Mouse (Mus musculus) urinary bladder, postnatal 0 days (tissue): ENCODE data around the gene Onecut1. TPM values are rescaled to one million over a fixed set of nuclear protein-coding genes. Genes with fewer than 3 reads are reported as not detected.

Experiments
- polyA plus RNA-seq: library from polyadenylated mRNA; unstranded; fragments of >200 nt; fragmentation: Nextera tagmentation; extraction: Ambion mirVana; gene quantifications from 2 replicates; pipeline ENCODE4 v1.2.1, GENCODE M21; 2015

Gene Onecut1
- polyA plus RNA-seq, result not detected in 2 replicates

DNA sequence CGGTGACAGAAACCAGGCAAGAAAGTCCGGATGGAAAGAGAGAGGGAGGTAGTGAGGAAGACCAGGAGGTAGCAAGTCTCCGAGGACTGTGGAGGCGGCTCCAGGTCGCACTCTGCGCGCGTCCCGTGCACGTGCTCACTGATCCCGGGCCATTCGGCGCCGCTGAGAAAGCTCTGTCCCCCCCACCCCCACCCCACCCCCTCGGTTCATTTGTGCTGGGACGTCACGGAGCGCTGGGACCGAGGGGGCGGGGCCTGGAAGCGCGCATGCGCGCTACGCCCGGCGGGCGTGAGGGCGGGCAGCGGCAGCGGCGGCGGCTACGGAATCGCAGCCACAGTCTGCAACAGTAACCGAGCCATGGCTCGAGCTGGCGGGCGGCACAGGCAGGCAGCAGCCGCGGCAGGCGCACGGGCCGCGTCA lies at the start of gene Onecut1:
Gene Onecut1, plus strand, starts transcription at position 361 of the 420 bp plus-strand sequence.

Other genes starting within 250 kb of the Onecut1 start
- gene Fam214a, start 91.0 kb downstream of the Onecut1 start, polyA plus RNA-seq, result 6.1 and 7.0 TPM in 2 replicates
- 222 and 243 TPM in 2 replicates for gene Arpp19, start 175.7 kb downstream of the Onecut1 start, polyA plus RNA-seq
- gene Myo5a, start 209.1 kb downstream of the Onecut1 start, polyA plus RNA-seq, result 10.9 and 11.4 TPM in 2 replicates